Mouse (Mus musculus) neural tube, embryonic 12.5 days (tissue): ENCODE data around the gene Tomm40. TPM values are rescaled to one million over a fixed set of nuclear protein-coding genes. Genes with fewer than 3 reads are reported as not detected.

ENCODE experiments used
- ATAC-seq: fragments of 200-750 bp; cut with Nextera tagmentation; 2 replicates; pipeline ENCODE4 v1.8.0; 2017; ENCODE audit warnings: low read depth, mild to moderate bottlenecking, moderate TSS enrichment, moderate library complexity; ENCODE audit not compliant: low FRiP score
- H3K27ac ChIP-seq: fragments of 300-500 bp; sonication (generic); 2 replicates; pipeline ENCODE4 v1.5.1; 2016
- H3K27me3 ChIP-seq: fragments of 300-500 bp; sonication (generic); replicated peaks from 2 replicates; pipeline ENCODE4 v1.6.1; 2016; ENCODE audit warnings: mild to moderate bottlenecking
- H3K36me3 ChIP-seq: fragments of 300-500 bp; sonication (generic); 2 replicates; pipeline ENCODE4 v1.6.1; 2016; ENCODE audit warnings: mild to moderate bottlenecking
- H3K4me1 ChIP-seq: fragments of 300-500 bp; sonication (generic); 2 replicates; pipeline ENCODE4 v1.6.1; 2016
- H3K4me2 ChIP-seq: fragments of 300-500 bp; sonication (generic); replicated peaks from 2 replicates; pipeline ENCODE4 v1.6.1; 2016; ENCODE audit warnings: mild to moderate bottlenecking
- H3K4me3 ChIP-seq: fragments of 300-500 bp; sonication (generic); 2 replicates; pipeline ENCODE4 v1.5.1; 2016
- H3K9ac ChIP-seq: fragments of 300-500 bp; sonication (generic); 2 replicates; pipeline ENCODE4 v1.6.1; 2016; ENCODE audit warnings: mild to moderate bottlenecking
- H3K9me3 ChIP-seq: fragments of 300-500 bp; sonication (generic); 2 replicates; pipeline ENCODE4 v1.6.1; 2016; ENCODE audit warnings: mild to moderate bottlenecking
- WGBS: fragments of 180-500 bp; shearing (Covaris S2); methylation state at CpG from one replicate; pipeline ENCODE4 v1.1.7; 2016; 5-methylcytosine and 5-hydroxymethylcytosine counted together
- polyA plus RNA-seq: library from polyadenylated mRNA; unstranded; fragments of >200 nt; fragmentation: Nextera tagmentation; extraction: Ambion mirVana; gene quantifications from 2 replicates; pipeline ENCODE4 v1.2.1, GENCODE M21; 2016

The Tomm40 gene
- polyA plus RNA-seq, 1 experiment from 2014 or later: 159 TPM

GRCm38 (mm10) chr7:19750217-19751069, 35.2 kb upstream of the Tomm40 start, which contains the start of gene Nectin2:
Gene Nectin2, minus strand, starts transcription at chr7:19750483.
- Histone ChIP-seq H3K36me3 (no peaks in the 10 kb centered on the region), H3K27ac (peak within 1 kb of the TSS; percentile 50; the same call in 1 of the 2 replicates), H3K4me2 (peak within 1 kb of the TSS; percentile 86), H3K27me3 (no peaks in the 10 kb centered on the region), H3K4me1 (peaks cover 32% of the 10 kb centered on the region), H3K4me3 (peak within 1 kb of the TSS; percentile 84), H3K9me3 (no peaks in the 10 kb centered on the region), H3K9ac (peak within 1 kb of the TSS; percentile 87)
- peak; percentile 57 for ATAC-seq
- WGBS: 17% methylated on average over 19 of the region's 19 CpGs

- Histone ChIP-seq H3K4me1 (peaks cover 36% of the 10 kb centered on the region), H3K27me3 (no peaks in the 10 kb centered on the region), H3K4me3 (peak overlapping the region; percentile 84), H3K27ac (peak overlapping the region; percentile 50), H3K4me2 (peak overlapping the region; percentile 86), H3K9ac (peak overlapping the region; percentile 87), H3K9me3 (no peaks in the 10 kb centered on the region), H3K36me3 (0 out of 2 replicates have a peak, but pooled peaks cover under 1% of the 10 kb centered on the region)
- ATAC-seq: peak; percentile 96
- WGBS: under 1% methylated on average over 46 of the region's 46 CpGs
These were observed 34.4 kb upstream of the Tomm40 start for GRCm38 (mm10) chr7:19749389-19750216.

GRCm38 (mm10) chr7:19748219-19749195, 33.3 kb upstream of the Tomm40 start:
- Histone ChIP-seq H3K4me2 (peak overlapping the region; percentile 86), H3K9me3 (no peaks in the 10 kb centered on the region)

GRCm38 (mm10) chr7:19747420-19748218, 32.4 kb upstream of the Tomm40 start:
- Histone ChIP-seq H3K9ac (peak overlapping the region; percentile 87), H3K4me3 (peak overlapping the region; percentile 84), H3K4me1 (peaks cover 36% of the 10 kb centered on the region), H3K27me3 (no peaks in the 10 kb centered on the region), H3K9me3 (no peaks in the 10 kb centered on the region), H3K36me3 (peaks cover 13% of the 10 kb centered on the region; the same call in 1 of the 2 replicates), H3K27ac (no peak overlapping the region), H3K4me2 (peak overlapping the region; percentile 86)
- no peak for ATAC-seq
- WGBS: 3% methylated on average over 25 of the region's 25 CpGs

More at GRCm38 (mm10) chr7:19748219-19749195, 33.3 kb upstream of the Tomm40 start:
- peaks cover 36% of the 10 kb centered on the region for H3K4me1 ChIP-seq
- under 1% methylated on average over 32 of the region's 32 CpGs for WGBS
- H3K27ac ChIP-seq: peak overlapping the region; percentile 50
- H3K4me3 ChIP-seq: peak overlapping the region; percentile 84
- peak overlapping the region; percentile 87 for H3K9ac ChIP-seq
- peaks cover 9% of the 10 kb centered on the region; the same call in 1 of the 2 replicates for H3K36me3 ChIP-seq
- peak; percentile 10; the same call in 1 of the 2 replicates for ATAC-seq
- H3K27me3 ChIP-seq: no peaks in the 10 kb centered on the region

GRCm38 (mm10) chr7:19746426-19747201, 31.4 kb upstream of the Tomm40 start:
- peak overlapping the region; percentile 86 for H3K4me2 ChIP-seq
- peaks cover 39% of the 10 kb centered on the region for H3K4me1 ChIP-seq
- no peaks in the 10 kb centered on the region for H3K27me3 ChIP-seq
- H3K9ac ChIP-seq: peak overlapping the region; percentile 87
- no peaks in the 10 kb centered on the region for H3K9me3 ChIP-seq
- ATAC-seq: no peak
- H3K27ac ChIP-seq: no peak overlapping the region
- H3K36me3 ChIP-seq: peaks cover 13% of the 10 kb centered on the region; the same call in 1 of the 2 replicates
- H3K4me3 ChIP-seq: no peak overlapping the region
- WGBS: 39% methylated on average over 6 of the region's 6 CpGs

GRCm38 (mm10) chr7:19745971-19746370, 30.7 kb upstream of the Tomm40 start:
- peaks cover 43% of the 10 kb centered on the region for H3K4me1 ChIP-seq
- H3K36me3 ChIP-seq: peaks cover 13% of the 10 kb centered on the region
- no peaks in the 10 kb centered on the region for H3K27me3 ChIP-seq
- no peak overlapping the region for H3K4me3 ChIP-seq
- H3K9me3 ChIP-seq: no peaks in the 10 kb centered on the region
- H3K9ac ChIP-seq: no peak overlapping the region
- no peak for ATAC-seq
- H3K4me2 ChIP-seq: peak overlapping the region; percentile 86; the same call in 1 of the 2 replicates
- H3K27ac ChIP-seq: no peak overlapping the region
- 84% methylated on average over 9 of the region's 10 CpGs for WGBS

- Histone ChIP-seq H3K27ac (no peak overlapping the region), H3K4me3 (no peak overlapping the region), H3K4me1 (peaks cover 39% of the 10 kb centered on the region), H3K9me3 (no peaks in the 10 kb centered on the region), H3K4me2 (peak overlapping the region; percentile 3; the same call in 1 of the 2 replicates), H3K27me3 (no peaks in the 10 kb centered on the region), H3K9ac (0 out of 2 replicates have a peak overlapping the region, but pooled peaks have one; percentile 2), H3K36me3 (peaks cover 13% of the 10 kb centered on the region)
- 65% methylated on average over 14 of the region's 14 CpGs for WGBS
- ATAC-seq: no peak
These were observed 29.6 kb upstream of the Tomm40 start for GRCm38 (mm10) chr7:19744590-19745385.

GRCm38 (mm10) chr7:19743791-19744190, 28.6 kb upstream of the Tomm40 start:
- H3K9ac ChIP-seq: no peak overlapping the region
- H3K4me1 ChIP-seq: peaks cover 39% of the 10 kb centered on the region
- H3K4me2 ChIP-seq: no peak overlapping the region
- H3K36me3 ChIP-seq: peaks cover 13% of the 10 kb centered on the region
- 90% methylated on average over 6 of the region's 6 CpGs for WGBS
- ATAC-seq: no peak
- no peak overlapping the region for H3K27ac ChIP-seq
- H3K9me3 ChIP-seq: no peaks in the 10 kb centered on the region
- no peak overlapping the region for H3K4me3 ChIP-seq
- no peaks in the 10 kb centered on the region for H3K27me3 ChIP-seq

- no peaks in the 10 kb centered on the region for H3K27me3 ChIP-seq
- H3K4me3 ChIP-seq: no peak overlapping the region
- no peak overlapping the region for H3K9ac ChIP-seq
- peaks cover 21% of the 10 kb centered on the region for H3K36me3 ChIP-seq
- 45% methylated on average over 5 of the region's 5 CpGs for WGBS
- ATAC-seq: no peak
- H3K9me3 ChIP-seq: no peaks in the 10 kb centered on the region
- H3K27ac ChIP-seq: no peak overlapping the region
- H3K4me2 ChIP-seq: no peak overlapping the region
- H3K4me1 ChIP-seq: peaks cover 27% of the 10 kb centered on the region
These were observed 27.2 kb upstream of the Tomm40 start for GRCm38 (mm10) chr7:19742468-19742867.
